In the genomic region with DNA sequence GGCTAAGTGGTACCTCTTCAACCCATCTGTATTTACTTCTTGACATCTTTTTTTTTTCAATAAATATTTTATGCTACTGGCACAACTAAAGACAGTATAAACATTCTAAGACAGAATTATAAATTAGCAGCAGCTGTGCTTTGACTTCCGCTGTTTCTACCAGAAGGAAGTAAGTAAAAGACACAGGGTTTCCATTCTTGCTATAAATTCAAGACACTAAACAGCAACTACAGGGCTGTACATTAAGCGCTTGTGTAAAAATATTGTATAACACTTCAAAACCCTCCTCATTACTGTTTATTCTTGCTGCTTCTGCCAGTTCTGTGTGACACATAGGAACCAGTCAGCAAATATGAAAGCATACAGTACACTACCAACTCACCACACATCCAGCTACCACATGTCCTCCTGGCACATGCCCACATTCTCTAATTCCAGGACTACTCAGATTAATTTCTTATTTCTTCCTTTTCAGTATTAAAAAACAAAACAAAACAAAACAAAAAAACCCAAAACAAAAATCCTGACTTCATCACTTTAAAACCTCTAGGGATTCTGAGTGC, we compare ENCODE assay signal across 17 mouse cellular contexts. TPM values are rescaled to one million over a fixed set of nuclear protein-coding genes. Genes with fewer than 3 reads are reported as not detected.
DNase-seq lines count a peak whose midpoint lies in the region; ATAC-seq and TF ChIP-seq lines count a peak whose summit lies in the region.
"Had no signal": no experiment of that assay in that cellular context is flagged by ENCODE, and none has a peak within 500 bp of the region (broad histone marks: within the 10 kb centered on the region; RNA-seq: fewer than 3 reads in every experiment).

No protein-coding gene starts in this region.

- no peaks in the 10 kb centered on the region for H3K27me3 ChIP-seq in kidney, embryonic 15.5 days
- H3K27me3 ChIP-seq: embryonic facial prominence, embryonic 12.5 days; forebrain, embryonic 15.5 days; heart, embryonic 15.5 days; neural tube, embryonic 13.5 days had no signal

- H3K4me1 ChIP-seq in kidney, embryonic 15.5 days: peaks cover 19% of the 10 kb centered on the region; the same call in 1 of the 2 replicates
- peaks cover 25% of the 10 kb centered on the region for H3K4me1 ChIP-seq in bone marrow macrophage, adult 2 months (ENCODE audit: control insufficient read depth, insufficient read depth, low read length)
- H3K4me1 ChIP-seq: heart, embryonic 15.5 days; hindbrain, embryonic 10.5 days had no signal

- no peak overlapping the region for H3K4me2 ChIP-seq in kidney, embryonic 15.5 days
- H3K4me2 ChIP-seq: embryonic facial prominence, embryonic 12.5 days; forebrain, embryonic 15.5 days; heart, embryonic 15.5 days; neural tube, embryonic 13.5 days had no signal

- TF ChIP-seq CTCF in bone marrow macrophage, adult 2 months (IDR thresholded peaks at IDR 0.05; ENCODE audit: low read depth, low read length): no peak
- TF ChIP-seq CTCF in layer of hippocampus, adult 2 months (conservative IDR thresholded peaks at IDR 0.05): no peak

- H3K9ac ChIP-seq in kidney, embryonic 15.5 days: no peak overlapping the region
- H3K9ac ChIP-seq: embryonic facial prominence, embryonic 12.5 days; forebrain, embryonic 15.5 days; heart, embryonic 15.5 days; neural tube, embryonic 13.5 days had no signal

- 50% methylated on average over 2 of the region's 2 CpGs for WGBS in kidney, embryonic 15.5 days

- H3K4me3 ChIP-seq in kidney, embryonic 15.5 days (replicated peaks): no peak overlapping the region
- H3K4me3 ChIP-seq in bone marrow macrophage, adult 2 months (ENCODE audit: insufficient read depth, low read length): no peak overlapping the region
- H3K4me3 ChIP-seq in layer of hippocampus, adult 2 months: no peak overlapping the region
- H3K4me3 ChIP-seq: embryonic facial prominence, embryonic 12.5 days; forebrain, embryonic 15.5 days; heart, embryonic 15.5 days; hindbrain, embryonic 10.5 days; neural tube, embryonic 13.5 days had no signal

- peak overlapping the region; percentile 56 for H3K27ac ChIP-seq in kidney, embryonic 15.5 days
- peak overlapping the region; percentile 70 for H3K27ac ChIP-seq in bone marrow macrophage, adult 2 months (ENCODE audit: insufficient read depth, low read depth, low read length)
- no peak overlapping the region for H3K27ac ChIP-seq in layer of hippocampus, adult 2 months
- H3K27ac ChIP-seq: embryonic facial prominence, embryonic 12.5 days; forebrain, embryonic 15.5 days; heart, embryonic 15.5 days; hindbrain, embryonic 10.5 days; neural tube, embryonic 13.5 days had no signal

- no peaks in the 10 kb centered on the region for H3K9me3 ChIP-seq in kidney, embryonic 15.5 days (replicated peaks)
- H3K9me3 ChIP-seq: embryonic facial prominence, embryonic 12.5 days; forebrain, embryonic 15.5 days; heart, embryonic 15.5 days; hindbrain, embryonic 10.5 days; neural tube, embryonic 13.5 days had no signal

- no peak for TF ChIP-seq POLR2A in bone marrow macrophage, adult 2 months (IDR thresholded peaks at IDR 0.05; ENCODE audit: borderline replicate concordance, low read depth, low read length)

- no peaks in the 10 kb centered on the region for H3K36me3 ChIP-seq in kidney, embryonic 15.5 days
- H3K36me3 ChIP-seq: embryonic facial prominence, embryonic 12.5 days; forebrain, embryonic 15.5 days; heart, embryonic 15.5 days; hindbrain, embryonic 10.5 days; neural tube, embryonic 13.5 days had no signal

- no peak for DNase-seq in kidney, adult 9 months
- DNase-seq in B cell, adult 2 months: peak; percentile 19 to 27
- no peak for DNase-seq in yolk sac, embryonic 10.5 days (ENCODE audit: low spot score)
- no peak for DNase-seq in layer of hippocampus, adult 2 months (ENCODE audit: low spot score in 2 of 2)
- no peak for DNase-seq in neural tube, embryonic 10.5 days (ENCODE audit: extremely low spot score, low spot score)
- DNase-seq: cerebellum, postnatal 14 days; heart, adult 18-20 months; kidney, postnatal 36 days; right cerebral cortex, postnatal 25 days had no signal

- ATAC-seq in kidney, embryonic 15.5 days (replicated peaks; ENCODE audit: low FRiP score): no peak; the same call in 1 of the 2 replicates
- ATAC-seq in megakaryocyte, adult 5-6 weeks (ENCODE audit: poor library complexity, severe bottlenecking): peak; percentile 45; the same call in 1 of the 2 replicates
- ATAC-seq: forebrain, embryonic 15.5 days had no signal

RNA-seq across cellular contexts. Expression of a gene that starts 16.6 kb away (rescaled TPM):
- polyA plus RNA-seq in kidney, embryonic 15.5 days (2015; fragmentation: Nextera tagmentation; extraction: Ambion mirVana): 14.9 and 17.2 TPM in 2 replicates
- polyA plus RNA-seq in bone marrow macrophage, adult 2 months (2012; ENCODE audit: insufficient read depth, insufficient read length, missing spikeins): 10.7 and 14.1 TPM in 2 replicates
- total RNA-seq in megakaryocyte, adult 5-6 weeks (2015): 4.3 and 6.5 TPM in 2 replicates
- 9.3 and 14.6 TPM in 2 replicates for total RNA-seq in megakaryocyte, adult 5-6 weeks (2017)
- 10 to 100 TPM; 12.1 to 13.6 TPM for total RNA-seq in layer of hippocampus, adult 2 months (2021)

RNA-seq across cellular contexts. Expression of a gene that starts 16.7 kb away (rescaled TPM):
- polyA plus RNA-seq in kidney, embryonic 15.5 days (2015; fragmentation: Nextera tagmentation; extraction: Ambion mirVana): 51.2 and 55.6 TPM in 2 replicates
- polyA plus RNA-seq in bone marrow macrophage, adult 2 months (2012; ENCODE audit: insufficient read depth, insufficient read length, missing spikeins): 30.9 and 31.8 TPM in 2 replicates
- 32.1 and 37.5 TPM in 2 replicates for total RNA-seq in megakaryocyte, adult 5-6 weeks (2015)
- total RNA-seq in megakaryocyte, adult 5-6 weeks (2017): 7.5 and 12.2 TPM in 2 replicates
- total RNA-seq in layer of hippocampus, adult 2 months (2021): 10 to 100 TPM; 19.7 to 21.8 TPM

Comparison
In these comparisons a context has a peak if more than half of its experiments do, and no peak if none do; other contexts are left out.
1. DNase-seq: peak in B cell, adult 2 months (2 of 2); none in kidney, adult 9 months (single experiment), yolk sac, embryonic 10.5 days (single experiment), layer of hippocampus, adult 2 months (0 of 2) and neural tube, embryonic 10.5 days (single experiment).